Comparison of ENCODE assay signal across 12 mouse cellular contexts in the genomic region with DNA sequence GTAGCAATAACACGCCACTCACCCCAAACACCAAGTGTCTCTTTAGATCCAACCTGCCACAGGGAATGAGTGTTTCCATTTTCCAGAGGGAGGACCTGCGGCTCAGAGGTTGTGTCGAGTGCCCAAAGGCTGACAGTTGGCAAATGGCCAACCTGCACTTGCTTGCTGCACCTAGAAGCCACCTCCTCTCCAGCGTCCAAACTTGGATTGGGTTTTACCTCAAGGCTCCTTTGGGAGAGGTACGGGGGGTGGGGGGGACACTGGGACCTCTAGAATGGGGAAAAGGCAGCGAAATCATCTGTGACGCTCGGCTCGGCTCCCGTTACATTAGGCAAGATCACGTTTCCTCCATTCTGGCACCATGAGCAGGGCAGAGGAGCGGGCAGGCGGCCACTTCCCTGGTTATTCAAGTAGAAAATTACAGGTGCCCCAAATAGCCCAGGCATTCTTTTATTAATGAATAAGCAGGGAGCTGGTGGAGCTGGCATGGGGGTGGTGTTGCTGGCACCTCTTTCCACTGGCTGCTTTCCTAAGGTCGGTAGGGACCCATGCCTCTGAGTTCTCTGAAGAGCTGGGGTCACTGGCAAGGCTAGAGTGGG. TPM values are rescaled to one million over a fixed set of nuclear protein-coding genes. Genes with fewer than 3 reads are reported as not detected.
DNase-seq lines count a peak whose midpoint lies in the region; ATAC-seq lines count a peak whose summit lies in the region.
"Had no signal": no experiment of that assay in that cellular context is flagged by ENCODE, and none has a peak within 500 bp of the region (broad histone marks: within the 10 kb centered on the region; RNA-seq: fewer than 3 reads in every experiment).

No protein-coding gene starts in this region.

- H3K36me3 ChIP-seq in heart, embryonic 12.5 days: no peaks in the 10 kb centered on the region
- no peaks in the 10 kb centered on the region for H3K36me3 ChIP-seq in embryonic facial prominence, embryonic 15.5 days
- no peaks in the 10 kb centered on the region for H3K36me3 ChIP-seq in hindbrain, embryonic 11.5 days (ENCODE audit: control insufficient read depth, insufficient read depth, low read length)
- H3K36me3 ChIP-seq: liver, embryonic 12.5 days had no signal

- H3K27me3 ChIP-seq in heart, embryonic 12.5 days (replicated peaks): no peaks in the 10 kb centered on the region
- H3K27me3 ChIP-seq in embryonic facial prominence, embryonic 15.5 days: no peaks in the 10 kb centered on the region
- H3K27me3 ChIP-seq in hindbrain, embryonic 11.5 days (ENCODE audit: control insufficient read depth, insufficient read depth, low read length): no peaks in the 10 kb centered on the region
- H3K27me3 ChIP-seq: liver, embryonic 12.5 days had no signal

- no peak overlapping the region for H3K27ac ChIP-seq in heart, embryonic 12.5 days (ENCODE audit: poor library complexity, severe bottlenecking)
- no peak overlapping the region for H3K27ac ChIP-seq in embryonic facial prominence, embryonic 15.5 days (replicated peaks)
- H3K27ac ChIP-seq in hindbrain, embryonic 11.5 days (ENCODE audit: low read depth, low read length): no peak overlapping the region
- H3K27ac ChIP-seq: liver, embryonic 12.5 days had no signal

- H3K4me2 ChIP-seq in heart, embryonic 12.5 days: no peak overlapping the region
- H3K4me2 ChIP-seq in embryonic facial prominence, embryonic 15.5 days (replicated peaks): no peak overlapping the region
- no peak overlapping the region for H3K4me2 ChIP-seq in hindbrain, embryonic 11.5 days (replicated peaks; ENCODE audit: low read depth, low read length)
- H3K4me2 ChIP-seq: liver, embryonic 12.5 days had no signal

- H3K4me1 ChIP-seq in heart, embryonic 12.5 days (replicated peaks): no peaks in the 10 kb centered on the region
- peaks cover 9% of the 10 kb centered on the region; the same call in 1 of the 2 replicates for H3K4me1 ChIP-seq in embryonic facial prominence, embryonic 15.5 days
- no peaks in the 10 kb centered on the region for H3K4me1 ChIP-seq in hindbrain, embryonic 11.5 days (replicated peaks; ENCODE audit: control insufficient read depth, insufficient read depth, low read length)
- H3K4me1 ChIP-seq: liver, embryonic 12.5 days had no signal

- no peak for ATAC-seq in heart, embryonic 12.5 days (ENCODE audit: insufficient number of reproducible peaks, low FRiP score)
- peak; percentile 79 for ATAC-seq in cerebellum, adult (ENCODE audit: insufficient number of reproducible peaks, low FRiP score, low TSS enrichment)
- ATAC-seq in embryonic facial prominence, embryonic 15.5 days (ENCODE audit: insufficient number of reproducible peaks, low FRiP score, low TSS enrichment, low read depth): peak; percentile 25; the same call in 1 of the 2 replicates
- no peak for ATAC-seq in hindbrain, embryonic 11.5 days (ENCODE audit: low FRiP score)
- ATAC-seq: intestine, embryonic 16.5 days; liver, embryonic 12.5 days had no signal

- no peak overlapping the region for H3K4me3 ChIP-seq in heart, embryonic 12.5 days
- H3K4me3 ChIP-seq in embryonic facial prominence, embryonic 15.5 days (replicated peaks): no peak overlapping the region
- no peak overlapping the region for H3K4me3 ChIP-seq in hindbrain, embryonic 11.5 days (ENCODE audit: low read depth, low read length)
- H3K4me3 ChIP-seq: liver, embryonic 12.5 days had no signal

- DNase-seq in heart, adult 18-20 months: peak; percentile 59 to 62
- DNase-seq in kidney, postnatal 25 days: peak; percentile 93 to 96
- no peak for DNase-seq in thymus, postnatal 0 days (ENCODE audit: low spot score)
- no peak for DNase-seq in testis, postnatal 10 days (ENCODE audit: low spot score)
- DNase-seq in hindbrain, embryonic 11.5 days (ENCODE audit: low spot score): no peak
- DNase-seq: spleen, adult 18-20 months had no signal

- no peaks in the 10 kb centered on the region for H3K9me3 ChIP-seq in heart, embryonic 12.5 days (replicated peaks)
- no peaks in the 10 kb centered on the region for H3K9me3 ChIP-seq in embryonic facial prominence, embryonic 15.5 days (replicated peaks)
- no peaks in the 10 kb centered on the region for H3K9me3 ChIP-seq in hindbrain, embryonic 11.5 days (ENCODE audit: control insufficient read depth, low read length)
- H3K9me3 ChIP-seq: liver, embryonic 12.5 days had no signal

- 76% methylated on average over 14 of the region's 14 CpGs for WGBS in heart, embryonic 12.5 days
- WGBS in embryonic facial prominence, embryonic 15.5 days: 65% methylated on average over 14 of the region's 14 CpGs
- WGBS in hindbrain, embryonic 11.5 days: 86% methylated on average over 14 of the region's 14 CpGs

- no peak overlapping the region for H3K9ac ChIP-seq in heart, embryonic 12.5 days
- H3K9ac ChIP-seq in embryonic facial prominence, embryonic 15.5 days: no peak overlapping the region
- no peak overlapping the region for H3K9ac ChIP-seq in hindbrain, embryonic 11.5 days (ENCODE audit: low read depth, low read length)
- H3K9ac ChIP-seq: liver, embryonic 12.5 days had no signal

RNA-seq across cellular contexts. Expression of a gene that starts 13.6 kb away (rescaled TPM):
- 10 to 100 TPM; 12.1 to 24.4 TPM for total RNA-seq in heart, adult 18-20 months (2021)
- polyA plus RNA-seq in heart, embryonic 12.5 days (2016; fragmentation: Nextera tagmentation; extraction: Ambion mirVana): 0.11 and 0.24 TPM in 2 replicates
- 2.5 and 2.9 TPM in 2 replicates for polyA plus RNA-seq in embryonic facial prominence, embryonic 15.5 days (2015; fragmentation: Nextera tagmentation; extraction: Ambion mirVana)
- 0.16 and 0.17 TPM in 2 replicates for polyA plus RNA-seq in thymus, postnatal 0 days (2015; fragmentation: Nextera tagmentation; extraction: Ambion mirVana)
- polyA plus RNA-seq in hindbrain, embryonic 11.5 days (2014; fragmentation: Nextera tagmentation; extraction: Ambion mirVana): 0.27 and 0.46 TPM in 2 replicates
- polyA plus RNA-seq: liver, embryonic 12.5 days had no signal

RNA-seq across cellular contexts. Expression of a gene that starts 47.1 kb away (rescaled TPM):
- under 1 TPM in 1 of 2 experiments, not detected in 1; 0.98 TPM for total RNA-seq in heart, adult 18-20 months (2021)
- not detected in 2 replicates for polyA plus RNA-seq in heart, embryonic 12.5 days (2016; fragmentation: Nextera tagmentation; extraction: Ambion mirVana)
- polyA plus RNA-seq in embryonic facial prominence, embryonic 15.5 days (2015; fragmentation: Nextera tagmentation; extraction: Ambion mirVana): 2.3 and 4.4 TPM in 2 replicates
- 3.6 and 4.3 TPM in 2 replicates for polyA plus RNA-seq in thymus, postnatal 0 days (2015; fragmentation: Nextera tagmentation; extraction: Ambion mirVana)
- polyA plus RNA-seq in hindbrain, embryonic 11.5 days (2014; fragmentation: Nextera tagmentation; extraction: Ambion mirVana): 0.14 TPM in 1 of 2 replicates, not detected in the other
- total RNA-seq: adrenal gland, postnatal 36 days had no signal
- polyA plus RNA-seq: liver, embryonic 12.5 days had no signal

Comparison
In these comparisons a context has a peak if more than half of its experiments do, and no peak if none do; other contexts are left out.
1. DNase-seq: peak in heart, adult 18-20 months (2 of 2) and kidney, postnatal 25 days (2 of 2); none in thymus, postnatal 0 days (single experiment), testis, postnatal 10 days (single experiment) and hindbrain, embryonic 11.5 days (single experiment).
2. ATAC-seq: peak in cerebellum, adult (single experiment) and embryonic facial prominence, embryonic 15.5 days (single experiment); none in heart, embryonic 12.5 days (single experiment) and hindbrain, embryonic 11.5 days (single experiment).